Mouse (Mus musculus) right cerebral cortex, postnatal 36 days (tissue): Measurements from ENCODE around the gene Tcirg1.

Experiments used
- DNase-seq, 2 experiments: peaks; one replicate each; pipeline ENCODE4 v3.0.0; 2022; ENCODE audit warnings: low spot score in 2 of 2, mixed read lengths in 1 of 2

Gene Tcirg1

DNA sequence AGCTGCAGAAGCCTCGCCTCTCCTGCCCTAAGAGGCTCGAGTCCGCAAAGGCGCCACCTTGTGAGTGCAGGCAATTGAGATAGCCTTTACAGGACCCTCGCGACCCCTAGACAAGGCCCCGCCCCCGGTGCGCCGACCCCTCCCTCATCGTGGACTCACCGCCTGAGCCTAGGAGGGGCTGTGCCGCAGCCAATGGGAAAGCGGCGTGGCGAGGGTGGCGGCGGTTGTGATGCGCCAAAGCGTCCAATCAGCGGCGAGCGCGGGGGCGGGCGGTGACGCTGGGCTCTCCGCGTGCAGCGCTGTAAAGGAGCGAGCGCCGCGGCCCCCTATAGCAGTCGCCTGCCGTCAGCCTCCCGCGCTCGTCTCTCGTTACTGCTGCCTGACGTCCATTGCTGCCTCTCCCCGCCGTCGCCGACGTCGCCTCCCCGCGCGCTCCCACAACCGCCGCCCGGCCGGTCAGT lies 55.4 kb downstream of the Tcirg1 start, which contains the start of gene Chka:
TSS of gene Chka (plus strand) at position 272 of the 461 bp plus-strand sequence.
- peak; percentile 98 for DNase-seq

DNA sequence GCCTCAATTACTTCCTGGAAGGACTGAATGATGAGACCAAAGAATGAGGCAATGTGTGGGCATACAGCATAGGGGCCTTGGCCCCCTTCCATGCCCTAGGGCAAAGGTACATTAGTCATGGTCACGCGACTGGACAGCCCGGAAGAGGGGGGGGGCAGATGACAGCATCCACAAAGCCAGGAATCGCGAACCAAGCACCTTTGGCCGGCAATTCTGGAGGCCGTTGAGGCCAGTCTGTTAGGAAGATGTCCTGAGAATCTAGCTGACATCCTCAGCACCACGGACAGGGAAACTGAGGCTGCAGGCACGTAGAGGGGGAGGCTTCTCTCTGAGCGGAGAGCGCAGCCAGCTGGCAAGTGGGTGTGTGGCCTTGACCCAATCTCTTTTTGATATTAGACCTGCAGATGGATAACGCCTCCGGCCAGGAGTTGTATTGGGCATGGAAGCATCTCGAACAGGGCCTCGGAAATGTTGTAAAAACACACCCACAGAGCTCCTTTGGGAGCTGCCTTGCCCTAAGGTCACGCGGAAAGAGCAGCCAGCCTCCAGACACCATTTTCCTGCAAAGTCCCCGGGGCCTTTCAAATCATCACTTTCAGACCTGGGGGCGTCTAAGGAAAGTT lies 56.0 kb downstream of the Tcirg1 start:
- DNase-seq: no peak

DNA sequence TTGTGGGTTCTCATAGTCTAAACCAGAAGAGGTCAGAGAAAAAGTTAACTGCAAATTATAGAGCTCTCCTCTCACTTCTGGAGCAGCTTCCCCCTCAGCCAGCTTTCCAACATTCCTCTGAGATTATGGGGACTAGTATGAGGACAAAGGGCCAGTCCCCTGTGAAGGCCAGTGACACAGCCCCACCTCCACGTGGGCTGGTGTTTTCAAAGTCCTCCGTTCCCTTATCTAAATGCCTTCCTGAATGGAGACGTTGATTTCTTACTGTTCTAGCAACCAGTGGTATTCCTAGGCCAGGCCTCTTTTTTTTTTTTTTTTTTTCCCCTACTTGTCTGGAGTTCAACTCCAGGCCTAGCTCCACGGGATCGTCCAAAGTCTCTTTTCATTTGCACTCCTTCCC lies 56.9 kb downstream of the Tcirg1 start:
- no peak for DNase-seq

DNA sequence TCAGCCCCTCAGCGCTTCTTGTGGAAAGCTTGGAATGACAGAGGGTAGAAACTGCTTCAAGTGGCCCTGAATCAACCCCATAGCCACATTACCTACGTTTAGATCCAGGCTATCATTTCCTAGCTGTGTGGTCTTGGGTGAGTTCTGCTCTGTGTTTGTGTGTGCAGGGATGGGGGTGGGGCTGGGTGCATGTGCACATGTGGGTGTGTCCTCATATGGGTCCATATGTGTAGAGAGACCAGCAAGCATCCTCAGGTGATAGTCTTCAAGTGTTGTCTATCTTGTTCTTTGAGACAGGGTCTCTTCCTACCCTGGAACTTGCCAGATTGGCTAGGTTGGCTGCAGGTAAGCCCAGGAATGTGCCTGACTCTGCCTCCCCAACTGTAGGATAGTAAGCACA lies 57.7 kb downstream of the Tcirg1 start:
- no peak for DNase-seq

DNA sequence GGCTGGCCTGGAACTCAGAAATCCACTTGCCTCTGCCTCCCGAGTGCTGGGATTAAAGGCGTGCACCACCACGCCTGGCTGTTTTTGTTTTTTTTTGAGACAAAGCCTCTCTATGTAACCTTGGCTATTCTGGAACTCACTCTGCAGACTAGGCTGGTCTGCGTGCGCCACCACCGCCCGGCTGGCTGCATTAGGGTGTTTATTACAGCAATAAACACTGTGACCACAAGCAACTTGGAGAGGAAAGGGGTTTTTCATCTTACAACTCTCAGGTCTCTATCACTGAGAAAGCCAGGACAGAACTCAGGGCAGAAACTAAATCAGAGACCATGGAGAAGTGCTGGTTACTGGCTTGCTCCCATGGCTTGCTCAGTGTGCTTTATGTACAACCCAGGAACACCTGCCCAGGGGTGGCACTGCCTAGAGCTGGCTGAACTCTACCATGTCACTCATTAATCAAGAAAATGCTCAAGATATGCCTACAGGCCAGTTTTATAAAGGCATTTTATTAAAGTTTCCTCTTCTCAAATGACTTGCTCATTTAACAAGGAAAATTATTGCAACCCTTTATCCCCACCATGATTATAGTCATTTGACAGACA lies 58.6 kb downstream of the Tcirg1 start:
- DNase-seq: no peak

DNA sequence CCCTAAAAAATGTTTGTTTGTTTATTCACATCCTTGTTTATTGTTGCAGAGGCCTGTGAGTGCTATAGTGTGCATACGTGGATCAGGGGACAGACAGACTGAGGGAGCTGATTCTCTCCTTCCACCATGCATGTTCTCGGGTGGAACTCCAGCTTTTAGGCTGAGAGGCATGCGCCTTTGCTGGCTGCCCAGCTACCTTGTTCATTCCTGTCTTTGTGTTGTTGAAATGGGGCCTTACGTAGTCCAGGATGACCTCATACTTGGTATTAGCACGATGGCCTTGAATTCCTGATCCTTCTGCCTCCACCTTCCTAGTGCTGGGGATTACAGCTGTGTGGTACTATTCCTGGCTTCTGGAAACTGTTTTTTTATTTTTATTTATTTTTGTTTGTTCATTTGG lies 59.2 kb downstream of the Tcirg1 start:
- DNase-seq: no peak

DNA sequence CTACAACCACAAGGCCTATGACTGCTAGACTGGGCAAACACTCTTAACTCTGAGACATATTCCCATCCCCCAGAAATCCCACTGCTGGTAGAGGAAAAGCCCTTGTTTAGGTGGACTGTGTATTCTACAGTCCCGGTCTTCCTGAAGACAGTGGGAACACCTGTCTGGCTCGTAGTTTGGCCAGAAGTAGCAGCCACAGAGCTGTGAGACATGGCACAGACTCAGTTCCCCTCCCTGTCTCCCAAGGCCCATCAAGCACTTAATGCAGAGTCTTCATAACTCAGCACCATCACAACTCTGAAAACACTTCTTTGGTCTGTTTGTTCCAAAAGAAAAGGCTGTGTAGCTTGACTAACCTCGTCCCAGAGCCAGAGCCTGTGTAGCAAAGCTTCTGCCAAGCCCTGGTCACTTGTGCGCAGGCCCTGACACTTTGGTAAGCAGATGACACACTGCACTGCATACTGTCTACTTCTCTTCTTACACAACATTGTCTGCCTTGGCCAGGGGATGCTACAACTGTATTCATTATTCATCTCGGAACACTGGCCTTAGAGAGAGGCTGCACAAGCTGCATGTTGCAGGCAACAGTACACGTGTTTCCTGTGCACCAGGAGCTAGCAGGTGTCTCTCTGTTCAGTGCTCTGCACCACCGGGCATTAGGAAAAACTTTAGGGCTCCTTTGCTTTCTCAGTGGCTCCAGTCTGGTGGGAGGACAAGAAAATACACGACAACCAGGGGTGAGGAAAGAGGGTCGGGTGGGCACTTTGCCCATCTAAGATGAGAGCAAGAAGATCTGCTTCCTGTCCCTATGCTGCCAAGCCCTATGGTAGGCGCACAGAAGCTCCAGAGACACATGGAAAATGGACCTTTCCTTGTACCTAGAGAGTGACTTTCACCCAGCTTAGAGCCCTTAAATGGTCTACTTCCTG lies 60.0 kb downstream of the Tcirg1 start:
- DNase-seq: no peak
